Mouse (Mus musculus) heart, embryonic 12.5 days (tissue): ENCODE measurements at regions not wholly inside any gene's neighbourhood (a gene's known extent, or its start where the extent isn't known, plus 50 kb on each side); places are given as distances from the start of the nearest gene placed in this dataset.

Source experiments
- ATAC-seq: fragments of 200-750 bp; cut with Nextera tagmentation; 2 replicates; pipeline ENCODE4 v1.8.0; 2017; ENCODE audit warnings: moderate TSS enrichment, moderate library complexity; ENCODE audit not compliant: insufficient number of reproducible peaks, low FRiP score
- H3K27ac ChIP-seq: fragments of 300-500 bp; sonication (generic); 2 replicates; pipeline ENCODE4 v1.5.1; 2016; ENCODE audit warnings: mild to moderate bottlenecking, moderate library complexity; ENCODE audit not compliant: poor library complexity, severe bottlenecking
- H3K27me3 ChIP-seq: fragments of 300-500 bp; sonication (generic); replicated peaks from 2 replicates; pipeline ENCODE4 v1.6.1; 2016; ENCODE audit warnings: mild to moderate bottlenecking, moderate library complexity
- H3K36me3 ChIP-seq: fragments of 300-500 bp; sonication (generic); 2 replicates; pipeline ENCODE4 v1.6.1; 2016; ENCODE audit warnings: mild to moderate bottlenecking, moderate library complexity
- H3K4me1 ChIP-seq: fragments of 300-500 bp; sonication (generic); replicated peaks from 2 replicates; pipeline ENCODE4 v1.6.1; 2016; ENCODE audit warnings: mild to moderate bottlenecking
- H3K4me2 ChIP-seq: fragments of 300-500 bp; sonication (generic); 2 replicates; pipeline ENCODE4 v1.6.1; 2016; ENCODE audit warnings: mild to moderate bottlenecking, moderate library complexity
- H3K4me3 ChIP-seq: fragments of 300-500 bp; sonication (generic); 2 replicates; pipeline ENCODE4 v1.5.1; 2016; ENCODE audit warnings: mild to moderate bottlenecking
- H3K9ac ChIP-seq: fragments of 300-500 bp; sonication (generic); 2 replicates; pipeline ENCODE4 v1.6.1; 2016; ENCODE audit warnings: mild to moderate bottlenecking, moderate library complexity
- H3K9me3 ChIP-seq: fragments of 300-500 bp; sonication (generic); replicated peaks from 2 replicates; pipeline ENCODE4 v1.6.1; 2016; ENCODE audit warnings: mild to moderate bottlenecking, moderate library complexity
- WGBS: fragments of 180-500 bp; shearing (Covaris S2); methylation state at CpG from one replicate; pipeline ENCODE4 v1.1.7; 2016; 5-methylcytosine and 5-hydroxymethylcytosine counted together

GRCm38 (mm10) chr16:62356349-62356748 is 430.3 kb downstream of the Nsun3 start:
- Histone ChIP-seq H3K4me3 (no peak overlapping the region), H3K9ac (no peak overlapping the region), H3K9me3 (no peaks in the 10 kb centered on the region), H3K36me3 (no peaks in the 10 kb centered on the region), H3K27ac (no peak overlapping the region), H3K4me2 (no peak overlapping the region), H3K4me1 (no peaks in the 10 kb centered on the region), H3K27me3 (no peaks in the 10 kb centered on the region)
- WGBS = 73% methylated on average over 3 of the region's 3 CpGs
- ATAC-seq = no peak

- Histone ChIP-seq H3K4me3 (no peak overlapping the region), H3K27ac (no peak overlapping the region), H3K9me3 (no peaks in the 10 kb centered on the region), H3K9ac (no peak overlapping the region), H3K36me3 (no peaks in the 10 kb centered on the region), H3K4me2 (no peak overlapping the region), H3K27me3 (no peaks in the 10 kb centered on the region), H3K4me1 (no peaks in the 10 kb centered on the region)
- WGBS = 72% methylated on average over 8 of the region's 8 CpGs
- no peak for ATAC-seq
Observed at GRCm38 (mm10) chr16:62355830-62356270, 430.8 kb downstream of the Nsun3 start.

GRCm38 (mm10) chr16:62327378-62328036 is 459.1 kb downstream of the Nsun3 start:
- Histone ChIP-seq H3K27ac (no peak overlapping the region), H3K36me3 (no peaks in the 10 kb centered on the region), H3K4me1 (no peaks in the 10 kb centered on the region), H3K4me3 (no peak overlapping the region), H3K9me3 (0 out of 2 replicates have a peak, but pooled peaks cover 4% of the 10 kb centered on the region), H3K4me2 (no peak overlapping the region), H3K27me3 (no peaks in the 10 kb centered on the region), H3K9ac (no peak overlapping the region)
- ATAC-seq = no peak
- WGBS = 69% methylated on average over 5 of the region's 5 CpGs

GRCm38 (mm10) chr16:62325534-62326244 is 460.9 kb downstream of the Nsun3 start:
- no peaks in the 10 kb centered on the region for H3K36me3 ChIP-seq
- no peak for ATAC-seq
- no peak overlapping the region for H3K4me2 ChIP-seq
- no peak overlapping the region for H3K9ac ChIP-seq
- no peaks in the 10 kb centered on the region for H3K27me3 ChIP-seq
- H3K9me3 ChIP-seq = 0 out of 2 replicates have a peak, but pooled peaks cover 4% of the 10 kb centered on the region
- 54% methylated on average over 3 of the region's 3 CpGs for WGBS
- H3K4me3 ChIP-seq = no peak overlapping the region
- no peaks in the 10 kb centered on the region for H3K4me1 ChIP-seq
- H3K27ac ChIP-seq = no peak overlapping the region

GRCm38 (mm10) chr16:62322809-62323208 is 463.8 kb downstream of the Nsun3 start:
- Histone ChIP-seq H3K9me3 (no peaks in the 10 kb centered on the region), H3K4me3 (no peak overlapping the region), H3K27me3 (no peaks in the 10 kb centered on the region), H3K4me2 (no peak overlapping the region), H3K36me3 (no peaks in the 10 kb centered on the region), H3K27ac (no peak overlapping the region), H3K9ac (no peak overlapping the region), H3K4me1 (no peaks in the 10 kb centered on the region)
- ATAC-seq = no peak
- WGBS = 70% methylated on average over 1 of the region's 1 CpGs

GRCm38 (mm10) chr16:62288948-62289347 is 497.7 kb downstream of the Nsun3 start:
- Histone ChIP-seq H3K4me1 (no peaks in the 10 kb centered on the region), H3K27me3 (no peaks in the 10 kb centered on the region), H3K4me2 (no peak overlapping the region), H3K27ac (no peak overlapping the region), H3K36me3 (no peaks in the 10 kb centered on the region), H3K9me3 (no peaks in the 10 kb centered on the region), H3K4me3 (no peak overlapping the region), H3K9ac (no peak overlapping the region)
- ATAC-seq = no peak
- WGBS = 61% methylated on average over 3 of the region's 3 CpGs
